Mouse (Mus musculus) myocyte (in vitro differentiated cells): ENCODE measurements at regions not wholly inside any gene's neighbourhood (a gene's known extent, or its start where the extent isn't known, plus 50 kb on each side); places are given as distances from the start of the nearest gene placed in this dataset.

ENCODE experiments used
- CEBPB ChIP-seq: IDR thresholded peaks from 2 replicates; pipeline ENCODE4 v1.6.1; 2011; ENCODE audit warnings: mild to moderate bottlenecking, moderate library complexity; ENCODE audit not compliant: poor library complexity, insufficient read depth, severe bottlenecking
- MAX ChIP-seq: IDR thresholded peaks from one replicate; pipeline ENCODE4 v1.6.1; 2011; ENCODE audit warnings: low read depth, mild to moderate bottlenecking, control low read depth
- POLR2A ChIP-seq: IDR thresholded peaks from one replicate; pipeline ENCODE4 v1.6.1; 2011; ENCODE audit warnings: low read depth, mild to moderate bottlenecking, control low read depth, moderate library complexity; ENCODE audit not compliant: insufficient read length
- SRF ChIP-seq: IDR thresholded peaks from one replicate; pipeline ENCODE4 v1.6.1; 2011; ENCODE audit warnings: low read depth; ENCODE audit not compliant: control insufficient read depth, insufficient read length
- TCF12 ChIP-seq: IDR thresholded peaks from one replicate; pipeline ENCODE4 v1.6.1; 2011; ENCODE audit warnings: mild to moderate bottlenecking, control low read depth; ENCODE audit not compliant: poor library complexity, insufficient read depth, severe bottlenecking
- USF1 ChIP-seq: IDR thresholded peaks from one replicate; pipeline ENCODE4 v1.6.1; 2011; ENCODE audit warnings: low read depth, mild to moderate bottlenecking, control low read depth, moderate library complexity

- TF ChIP-seq POLR2A (no peak), MAX (no peak), TCF12 (no peak), CEBPB (no peak), USF1 (no peak), SRF (no peak)
These were observed 2058.1 kb upstream of the 5930422O12Rik start for GRCm38 (mm10) chr8:31370137-31371010.
